Mouse (Mus musculus): Measurements from ENCODE around the gene 2010111I01Rik.

DNA sequence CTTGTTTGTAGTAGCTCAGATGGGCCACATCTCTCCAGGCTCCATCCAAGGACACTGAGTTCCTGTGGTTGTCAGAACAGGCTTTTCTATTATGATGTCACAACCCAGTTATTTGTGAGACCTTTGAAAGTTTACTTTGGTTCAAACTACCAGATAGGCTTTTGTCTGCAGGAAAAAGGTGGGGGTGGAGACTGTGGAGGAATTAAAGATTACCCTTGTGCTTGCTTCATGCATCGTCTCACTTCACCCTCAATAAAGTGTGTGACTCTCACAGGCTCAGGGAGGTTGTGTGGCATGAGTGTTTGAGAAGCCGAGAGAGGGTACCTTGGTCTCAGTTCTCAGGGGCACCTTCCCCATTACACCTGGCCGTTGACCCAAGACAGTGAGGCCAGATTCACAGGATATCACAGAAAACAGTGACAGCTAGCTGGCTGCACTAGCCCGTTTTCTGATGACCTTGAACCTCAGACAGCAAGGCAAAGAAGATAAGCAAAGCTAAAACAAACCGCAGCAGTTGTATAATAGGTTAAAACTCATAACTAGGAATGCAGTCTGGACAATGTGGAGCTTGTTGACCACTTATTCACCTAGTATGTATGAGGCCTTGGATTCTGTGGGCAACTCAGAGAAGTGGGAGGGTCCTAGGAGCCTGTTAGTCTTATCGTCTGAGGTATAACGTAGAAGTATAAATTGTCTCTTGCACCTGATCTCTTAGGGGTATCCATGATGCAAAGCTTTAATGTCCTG lies 266.4 kb downstream of the 2010111I01Rik start:
- TF ChIP-seq CTCF (IDR thresholded peaks at IDR 0.05; ENCODE audit: insufficient read depth, low read depth, low read length) (no peak), POLR2A (IDR thresholded peaks at IDR 0.05; ENCODE audit: insufficient read depth, low read depth, low read length) (no peak)
